Mouse (Mus musculus): ENCODE measurements around the gene Klhl29. TPM values are rescaled to one million over a fixed set of nuclear protein-coding genes. Genes with fewer than 3 reads are reported as not detected.

Klhl29 gene
- polyA plus RNA-seq, 1 experiment from 2014 or later: 0.47 TPM

- Histone ChIP-seq H3K9ac (0 out of 2 replicates have a peak overlapping the region, but pooled peaks have one; percentile 9), H3K4me3 (no peak overlapping the region), H3K27me3 (no peaks in the 10 kb centered on the region), H3K4me1 (peaks cover 20% of the 10 kb centered on the region), H3K27ac (peak overlapping the region; percentile 75), H3K9me3 (no peaks in the 10 kb centered on the region), H3K36me3 (no peaks in the 10 kb centered on the region), H3K4me2 (peak overlapping the region; percentile 5; the same call in 1 of the 2 replicates)
- WGBS: 58% methylated on average over 9 of the region's 9 CpGs
- peak; percentile 44 for ATAC-seq (ENCODE audit: borderline replicate concordance, extremely low read depth, low FRiP score, low TSS enrichment)
Observed at GRCm38 (mm10) chr12:5267271-5268187, 108.0 kb downstream of the Klhl29 start.

- Histone ChIP-seq H3K27ac (no peak overlapping the region), H3K9me3 (no peaks in the 10 kb centered on the region), H3K36me3 (no peaks in the 10 kb centered on the region), H3K4me2 (no peak overlapping the region), H3K27me3 (no peaks in the 10 kb centered on the region), H3K4me1 (peaks cover 20% of the 10 kb centered on the region), H3K9ac (no peak overlapping the region), H3K4me3 (no peak overlapping the region)
- ATAC-seq (ENCODE audit: borderline replicate concordance, extremely low read depth, low FRiP score, low TSS enrichment): no peak
- WGBS: 33% methylated on average over 4 of the region's 4 CpGs
Observed at GRCm38 (mm10) chr12:5266773-5267172, 108.7 kb downstream of the Klhl29 start.

- no peak overlapping the region for H3K27ac ChIP-seq
- H3K9me3 ChIP-seq: no peaks in the 10 kb centered on the region
- no peaks in the 10 kb centered on the region for H3K36me3 ChIP-seq
- no peak for ATAC-seq (ENCODE audit: borderline replicate concordance, extremely low read depth, low FRiP score, low TSS enrichment)
- H3K4me3 ChIP-seq: no peak overlapping the region
- no peak overlapping the region for H3K9ac ChIP-seq
- no peak overlapping the region for H3K4me2 ChIP-seq
- peaks cover 1% of the 10 kb centered on the region; the same call in 1 of the 2 replicates for H3K4me1 ChIP-seq
- no peaks in the 10 kb centered on the region for H3K27me3 ChIP-seq
- 68% methylated on average over 4 of the region's 4 CpGs for WGBS
Observed at GRCm38 (mm10) chr12:5261476-5261875, 114.0 kb downstream of the Klhl29 start.

GRCm38 (mm10) chr12:5258779-5259178 is 116.7 kb downstream of the Klhl29 start:
- Histone ChIP-seq H3K4me3 (no peak overlapping the region), H3K9ac (no peak overlapping the region), H3K27me3 (no peaks in the 10 kb centered on the region), H3K36me3 (no peaks in the 10 kb centered on the region), H3K4me2 (no peak overlapping the region), H3K27ac (no peak overlapping the region), H3K9me3 (no peaks in the 10 kb centered on the region), H3K4me1 (peaks cover 6% of the 10 kb centered on the region)
- ATAC-seq (ENCODE audit: borderline replicate concordance, extremely low read depth, low FRiP score, low TSS enrichment): no peak
- 95% methylated on average over 3 of the region's 3 CpGs for WGBS

GRCm38 (mm10) chr12:5257174-5257573 is 118.3 kb downstream of the Klhl29 start:
- no peaks in the 10 kb centered on the region for H3K9me3 ChIP-seq
- WGBS: 74% methylated on average over 4 of the region's 4 CpGs
- H3K4me1 ChIP-seq: peaks cover 13% of the 10 kb centered on the region
- no peak overlapping the region for H3K27ac ChIP-seq
- H3K4me2 ChIP-seq: no peak overlapping the region
- H3K36me3 ChIP-seq: no peaks in the 10 kb centered on the region
- no peak overlapping the region for H3K9ac ChIP-seq
- H3K4me3 ChIP-seq: no peak overlapping the region
- no peak for ATAC-seq (ENCODE audit: borderline replicate concordance, extremely low read depth, low FRiP score, low TSS enrichment)
- H3K27me3 ChIP-seq: no peaks in the 10 kb centered on the region

GRCm38 (mm10) chr12:5255079-5255478 is 120.4 kb downstream of the Klhl29 start:
- H3K9ac ChIP-seq: no peak overlapping the region
- no peak for ATAC-seq (ENCODE audit: borderline replicate concordance, extremely low read depth, low FRiP score, low TSS enrichment)
- no peak overlapping the region for H3K27ac ChIP-seq
- H3K36me3 ChIP-seq: no peaks in the 10 kb centered on the region
- no peak overlapping the region for H3K4me3 ChIP-seq
- no peaks in the 10 kb centered on the region for H3K27me3 ChIP-seq
- H3K4me2 ChIP-seq: no peak overlapping the region
- 63% methylated on average over 9 of the region's 9 CpGs for WGBS
- H3K9me3 ChIP-seq: no peaks in the 10 kb centered on the region
- H3K4me1 ChIP-seq: peaks cover 15% of the 10 kb centered on the region

GRCm38 (mm10) chr12:5254246-5254982 is 121.1 kb downstream of the Klhl29 start:
- ATAC-seq (ENCODE audit: borderline replicate concordance, extremely low read depth, low FRiP score, low TSS enrichment): no peak
- H3K4me3 ChIP-seq: no peak overlapping the region
- no peaks in the 10 kb centered on the region for H3K36me3 ChIP-seq
- WGBS: 83% methylated on average over 4 of the region's 4 CpGs
- no peak overlapping the region for H3K9ac ChIP-seq
- H3K27ac ChIP-seq: no peak overlapping the region
- no peaks in the 10 kb centered on the region for H3K27me3 ChIP-seq
- H3K4me1 ChIP-seq: peaks cover 17% of the 10 kb centered on the region
- no peaks in the 10 kb centered on the region for H3K9me3 ChIP-seq
- no peak overlapping the region for H3K4me2 ChIP-seq

GRCm38 (mm10) chr12:5253289-5254005 is 122.0 kb downstream of the Klhl29 start:
- WGBS: 66% methylated on average over 10 of the region's 10 CpGs
- Histone ChIP-seq H3K27ac (no peak overlapping the region), H3K36me3 (no peaks in the 10 kb centered on the region), H3K4me1 (peaks cover 17% of the 10 kb centered on the region), H3K9ac (no peak overlapping the region), H3K4me3 (no peak overlapping the region), H3K4me2 (no peak overlapping the region), H3K27me3 (no peaks in the 10 kb centered on the region), H3K9me3 (no peaks in the 10 kb centered on the region)
- no peak for ATAC-seq (ENCODE audit: borderline replicate concordance, extremely low read depth, low FRiP score, low TSS enrichment)

GRCm38 (mm10) chr12:5252569-5252968 is 122.9 kb downstream of the Klhl29 start:
- H3K27ac ChIP-seq: no peak overlapping the region
- peaks cover 21% of the 10 kb centered on the region for H3K4me1 ChIP-seq
- H3K36me3 ChIP-seq: no peaks in the 10 kb centered on the region
- no peak overlapping the region for H3K4me2 ChIP-seq
- ATAC-seq (ENCODE audit: borderline replicate concordance, extremely low read depth, low FRiP score, low TSS enrichment): no peak
- WGBS: 74% methylated on average over 2 of the region's 2 CpGs
- H3K9ac ChIP-seq: no peak overlapping the region
- no peaks in the 10 kb centered on the region for H3K9me3 ChIP-seq
- H3K27me3 ChIP-seq: no peaks in the 10 kb centered on the region
- H3K4me3 ChIP-seq: no peak overlapping the region

GRCm38 (mm10) chr12:5250042-5250441 is 125.4 kb downstream of the Klhl29 start:
- Histone ChIP-seq H3K27me3 (no peaks in the 10 kb centered on the region), H3K4me3 (no peak overlapping the region), H3K9me3 (no peaks in the 10 kb centered on the region), H3K9ac (no peak overlapping the region), H3K36me3 (no peaks in the 10 kb centered on the region), H3K4me2 (no peak overlapping the region), H3K27ac (no peak overlapping the region), H3K4me1 (peaks cover 32% of the 10 kb centered on the region)
- 32% methylated on average over 7 of the region's 7 CpGs for WGBS
- ATAC-seq (ENCODE audit: borderline replicate concordance, extremely low read depth, low FRiP score, low TSS enrichment): no peak

- no peak overlapping the region for H3K27ac ChIP-seq
- no peaks in the 10 kb centered on the region for H3K36me3 ChIP-seq
- peaks cover 32% of the 10 kb centered on the region for H3K4me1 ChIP-seq
- H3K4me2 ChIP-seq: no peak overlapping the region
- 85% methylated on average over 13 of the region's 13 CpGs for WGBS
- no peak overlapping the region for H3K9ac ChIP-seq
- H3K4me3 ChIP-seq: no peak overlapping the region
- no peaks in the 10 kb centered on the region for H3K9me3 ChIP-seq
- no peaks in the 10 kb centered on the region for H3K27me3 ChIP-seq
- ATAC-seq (ENCODE audit: borderline replicate concordance, extremely low read depth, low FRiP score, low TSS enrichment): no peak
Observed at GRCm38 (mm10) chr12:5249068-5249467, 126.4 kb downstream of the Klhl29 start.
